Mouse (Mus musculus) cortical plate, adult 2 months (tissue): ENCODE results near the gene Aco2.

Source experiments
- CTCF ChIP-seq: fragments of 200-500 bp; IDR thresholded peaks from 2 replicates; pipeline ENCODE4 v1.5.1; 2011; ENCODE audit warnings: mild to moderate bottlenecking, control low read depth, low read length; ENCODE audit not compliant: insufficient read depth; ENCODE audit errors: extremely low read depth
- POLR2A ChIP-seq: fragments of 200-500 bp; IDR thresholded peaks from 2 replicates; pipeline ENCODE4 v1.6.1; 2011; ENCODE audit warnings: mild to moderate bottlenecking, low read length, control low read depth; ENCODE audit not compliant: insufficient read depth; ENCODE audit errors: extremely low read depth

DNA sequence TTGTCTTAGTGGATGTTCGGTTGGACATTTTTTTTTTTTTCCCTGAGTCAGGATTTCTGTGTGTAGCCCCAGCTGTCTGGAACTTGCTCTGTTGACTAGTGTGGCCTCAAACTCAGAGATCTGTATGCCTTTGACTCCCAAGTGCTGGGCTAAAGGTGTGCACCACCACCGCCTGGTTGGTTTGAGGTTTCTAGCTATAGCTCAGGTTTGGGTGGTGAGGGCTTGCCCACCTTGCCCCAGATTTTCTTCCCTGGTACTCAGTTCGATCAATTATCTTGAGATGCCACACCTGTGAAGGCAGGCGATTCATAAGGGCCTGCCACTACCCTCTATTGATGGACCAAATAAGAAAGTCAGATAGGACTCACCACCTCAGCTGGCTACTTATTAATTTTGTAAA lies 24.9 kb upstream of the Aco2 start:
- TF ChIP-seq CTCF, result no peak
- TF ChIP-seq POLR2A, result no peak
